Mouse (Mus musculus): ENCODE results near the gene Sema4b. TPM values are rescaled to one million over a fixed set of nuclear protein-coding genes. Genes with fewer than 3 reads are reported as not detected.
A peak's percentile ranks its signal among the peaks of the same experiment; 100 is the strongest.

Gene Sema4b
- polyA plus RNA-seq, 1 experiment from 2014 or later: 14.6 TPM

- Histone ChIP-seq H3K27ac (peak overlapping the region; percentile 58), H3K4me3 (no peak overlapping the region), H3K4me1 (peaks cover 39% of the 10 kb centered on the region), H3K9ac (no peak overlapping the region), H3K36me3 (no peaks in the 10 kb centered on the region), H3K4me2 (replicated peaks) (0 out of 2 replicates have a peak overlapping the region, but pooled peaks have one; percentile 0), H3K27me3 (no peaks in the 10 kb centered on the region), H3K9me3 (no peaks in the 10 kb centered on the region)
- ATAC-seq (ENCODE audit: insufficient number of reproducible peaks, insufficient read depth, low FRiP score, low TSS enrichment): no peak
- WGBS: 40% methylated on average over 11 of the region's 11 CpGs
These were observed 2.7 kb downstream of the Sema4b start for GRCm38 (mm10) chr7:80189147-80189933.

GRCm38 (mm10) chr7:80191455-80191854, 4.8 kb downstream of the Sema4b start:
- 53% methylated on average over 5 of the region's 5 CpGs for WGBS
- H3K4me1 ChIP-seq: peaks cover 39% of the 10 kb centered on the region
- no peaks in the 10 kb centered on the region for H3K36me3 ChIP-seq
- peak overlapping the region; percentile 76; the same call in 1 of the 2 replicates for H3K27ac ChIP-seq
- peak; percentile 49; the same call in 1 of the 2 replicates for ATAC-seq (ENCODE audit: insufficient number of reproducible peaks, insufficient read depth, low FRiP score, low TSS enrichment)
- no peak overlapping the region for H3K4me2 ChIP-seq (replicated peaks)
- H3K27me3 ChIP-seq: no peaks in the 10 kb centered on the region
- no peak overlapping the region for H3K4me3 ChIP-seq
- no peak overlapping the region for H3K9ac ChIP-seq
- H3K9me3 ChIP-seq: no peaks in the 10 kb centered on the region

GRCm38 (mm10) chr7:80192226-80193061, 5.8 kb downstream of the Sema4b start:
- 12% methylated on average over 16 of the region's 16 CpGs for WGBS
- peak overlapping the region; percentile 76 for H3K27ac ChIP-seq
- peak overlapping the region; percentile 40 for H3K4me2 ChIP-seq (replicated peaks)
- H3K9me3 ChIP-seq: no peaks in the 10 kb centered on the region
- ATAC-seq (ENCODE audit: insufficient number of reproducible peaks, insufficient read depth, low FRiP score, low TSS enrichment): peak; percentile 74
- H3K36me3 ChIP-seq: no peaks in the 10 kb centered on the region
- peak overlapping the region; percentile 2; the same call in 1 of the 2 replicates for H3K9ac ChIP-seq
- H3K27me3 ChIP-seq: no peaks in the 10 kb centered on the region
- peaks cover 39% of the 10 kb centered on the region for H3K4me1 ChIP-seq
- peak overlapping the region; percentile 19; the same call in 1 of the 2 replicates for H3K4me3 ChIP-seq

- H3K27me3 ChIP-seq: no peaks in the 10 kb centered on the region
- ATAC-seq (ENCODE audit: insufficient number of reproducible peaks, insufficient read depth, low FRiP score, low TSS enrichment): no peak
- peaks cover 35% of the 10 kb centered on the region for H3K4me1 ChIP-seq
- no peaks in the 10 kb centered on the region for H3K36me3 ChIP-seq
- no peak overlapping the region for H3K9ac ChIP-seq
- no peak overlapping the region for H3K4me2 ChIP-seq (replicated peaks)
- 56% methylated on average over 13 of the region's 13 CpGs for WGBS
- H3K9me3 ChIP-seq: no peaks in the 10 kb centered on the region
- H3K4me3 ChIP-seq: no peak overlapping the region
- H3K27ac ChIP-seq: no peak overlapping the region
These were observed 7.5 kb downstream of the Sema4b start for GRCm38 (mm10) chr7:80193941-80194739.

DNA sequence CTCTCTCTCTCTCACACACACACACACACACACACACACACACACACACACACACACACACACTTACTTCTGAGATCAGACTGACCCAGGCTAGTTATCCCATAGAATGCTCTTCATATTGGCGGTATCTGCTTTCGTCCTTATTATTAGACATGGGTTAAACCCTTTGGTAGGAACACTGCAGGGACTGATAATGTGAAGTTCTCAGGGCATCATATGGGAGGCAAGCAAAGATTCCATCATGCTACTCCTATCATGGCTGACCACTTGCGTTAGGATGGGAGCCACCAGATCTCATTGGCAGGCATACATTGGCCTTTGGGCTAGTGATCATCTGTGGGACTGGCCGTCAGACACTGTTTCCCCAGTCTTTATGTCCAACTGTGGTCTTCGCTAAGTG, 8.5 kb downstream of the Sema4b start:
- H3K9me3 ChIP-seq: no peaks in the 10 kb centered on the region
- peaks cover 39% of the 10 kb centered on the region for H3K4me1 ChIP-seq
- no peak overlapping the region for H3K9ac ChIP-seq
- no peak overlapping the region for H3K4me2 ChIP-seq (replicated peaks)
- H3K27ac ChIP-seq: no peak overlapping the region
- no peaks in the 10 kb centered on the region for H3K36me3 ChIP-seq
- 89% methylated on average over 5 of the region's 5 CpGs for WGBS
- no peak overlapping the region for H3K4me3 ChIP-seq
- no peaks in the 10 kb centered on the region for H3K27me3 ChIP-seq
- no peak for ATAC-seq (ENCODE audit: insufficient number of reproducible peaks, insufficient read depth, low FRiP score, low TSS enrichment)

DNA sequence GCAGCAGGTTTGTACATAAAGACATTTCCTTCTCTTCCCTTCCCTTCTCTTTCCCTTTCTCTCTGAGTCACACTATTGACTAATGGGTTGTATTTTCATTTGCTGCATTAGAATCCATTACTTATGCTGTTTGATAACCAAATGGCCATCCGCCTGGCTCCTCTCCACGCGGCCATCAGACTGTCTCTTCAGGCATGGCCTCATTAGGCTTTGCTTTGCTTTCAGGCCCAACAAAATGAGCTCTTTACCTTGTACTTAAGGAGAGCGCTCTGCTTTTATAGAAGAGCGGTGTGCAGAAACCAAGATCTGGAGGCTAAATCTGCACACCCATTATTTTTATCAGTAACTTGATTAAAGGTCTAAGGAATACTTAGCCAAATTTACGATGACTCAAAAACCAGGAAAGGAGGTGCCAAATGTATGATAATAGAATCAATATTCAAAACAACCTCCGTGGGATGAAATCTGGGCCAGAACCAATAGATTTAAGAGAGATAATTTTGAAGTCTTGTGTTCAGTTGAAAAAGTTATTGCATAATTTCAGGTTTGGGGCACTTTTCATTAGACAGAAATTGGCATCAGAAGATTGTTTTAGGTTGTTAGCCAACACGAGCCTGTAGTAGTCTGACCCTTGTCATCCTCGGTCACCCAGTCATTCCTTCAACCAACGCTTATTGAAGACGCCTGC, 9.1 kb downstream of the Sema4b start:
- H3K36me3 ChIP-seq: no peaks in the 10 kb centered on the region
- 90% methylated on average over 10 of the region's 11 CpGs for WGBS
- H3K4me1 ChIP-seq: peaks cover 43% of the 10 kb centered on the region
- H3K4me3 ChIP-seq: no peak overlapping the region
- ATAC-seq (ENCODE audit: insufficient number of reproducible peaks, insufficient read depth, low FRiP score, low TSS enrichment): no peak
- H3K27me3 ChIP-seq: no peaks in the 10 kb centered on the region
- H3K27ac ChIP-seq: no peak overlapping the region
- no peak overlapping the region for H3K9ac ChIP-seq
- H3K9me3 ChIP-seq: no peaks in the 10 kb centered on the region
- H3K4me2 ChIP-seq (replicated peaks): no peak overlapping the region

- peak overlapping the region; percentile 80 for H3K4me2 ChIP-seq (replicated peaks)
- ATAC-seq (ENCODE audit: insufficient number of reproducible peaks, insufficient read depth, low FRiP score, low TSS enrichment): no peak
- peak overlapping the region; percentile 86 for H3K9ac ChIP-seq
- 12% methylated on average over 4 of the region's 4 CpGs for WGBS
- H3K27me3 ChIP-seq: no peaks in the 10 kb centered on the region
- peak overlapping the region; percentile 96 for H3K27ac ChIP-seq
- no peaks in the 10 kb centered on the region for H3K36me3 ChIP-seq
- H3K4me3 ChIP-seq: peak overlapping the region; percentile 69
- no peaks in the 10 kb centered on the region for H3K9me3 ChIP-seq
- peaks cover 35% of the 10 kb centered on the region for H3K4me1 ChIP-seq
These were observed 10.7 kb downstream of the Sema4b start for GRCm38 (mm10) chr7:80197371-80197770.

GRCm38 (mm10) chr7:80197941-80198778, 11.5 kb downstream of the Sema4b start:
- Histone ChIP-seq H3K4me3 (peak overlapping the region; percentile 69), H3K9me3 (no peaks in the 10 kb centered on the region), H3K4me2 (replicated peaks) (peak overlapping the region; percentile 80), H3K36me3 (no peaks in the 10 kb centered on the region), H3K27me3 (no peaks in the 10 kb centered on the region), H3K4me1 (peaks cover 29% of the 10 kb centered on the region), H3K27ac (peak overlapping the region; percentile 96), H3K9ac (peak overlapping the region; percentile 86)
- peak; percentile 93 for ATAC-seq (ENCODE audit: insufficient number of reproducible peaks, insufficient read depth, low FRiP score, low TSS enrichment)
- 0% methylated on average over 70 of the region's 74 CpGs for WGBS

DNA sequence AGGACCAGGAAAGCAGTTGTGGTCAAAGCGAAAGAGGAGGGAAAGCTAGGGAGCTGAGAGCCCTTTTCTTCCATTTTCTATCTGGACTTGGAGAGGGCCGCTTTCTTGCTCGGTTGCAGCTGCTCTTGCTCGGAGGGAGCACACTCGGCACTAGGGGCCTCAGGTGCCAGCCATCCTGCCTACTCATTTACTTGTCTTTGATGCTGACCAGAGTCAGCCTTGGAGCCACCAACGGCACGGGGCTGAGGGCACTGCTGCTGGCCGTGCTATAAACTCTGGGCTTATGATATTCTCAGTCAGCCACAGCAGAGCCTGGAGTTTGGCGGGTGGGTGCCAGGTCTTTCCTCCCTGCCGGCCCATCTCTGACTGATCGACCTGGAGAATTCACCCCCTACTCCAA, 12.2 kb downstream of the Sema4b start:
- H3K36me3 ChIP-seq: no peaks in the 10 kb centered on the region
- H3K9ac ChIP-seq: peak overlapping the region; percentile 86
- H3K27me3 ChIP-seq: no peaks in the 10 kb centered on the region
- H3K4me2 ChIP-seq (replicated peaks): peak overlapping the region; percentile 80
- WGBS: under 1% methylated on average over 11 of the region's 11 CpGs
- H3K4me3 ChIP-seq: peak overlapping the region; percentile 69
- H3K27ac ChIP-seq: peak overlapping the region; percentile 96
- ATAC-seq (ENCODE audit: insufficient number of reproducible peaks, insufficient read depth, low FRiP score, low TSS enrichment): no peak; the same call in 1 of the 2 replicates
- H3K9me3 ChIP-seq: no peaks in the 10 kb centered on the region
- peaks cover 29% of the 10 kb centered on the region for H3K4me1 ChIP-seq

- H3K27ac ChIP-seq: peak overlapping the region; percentile 96
- H3K9ac ChIP-seq: peak overlapping the region; percentile 86
- no peaks in the 10 kb centered on the region for H3K36me3 ChIP-seq
- H3K27me3 ChIP-seq: no peaks in the 10 kb centered on the region
- H3K4me2 ChIP-seq (replicated peaks): peak overlapping the region; percentile 80
- WGBS: 24% methylated on average over 6 of the region's 6 CpGs
- H3K4me3 ChIP-seq: peak overlapping the region; percentile 69
- H3K9me3 ChIP-seq: no peaks in the 10 kb centered on the region
- ATAC-seq (ENCODE audit: insufficient number of reproducible peaks, insufficient read depth, low FRiP score, low TSS enrichment): no peak
- peaks cover 29% of the 10 kb centered on the region for H3K4me1 ChIP-seq
These were observed 12.6 kb downstream of the Sema4b start for GRCm38 (mm10) chr7:80199286-80199685.

All from embryonic facial prominence, embryonic 12.5 days (tissue).